Mouse (Mus musculus) C2C12 (cell line): ENCODE data around the gene Lrtm1.

Experiments
- MYOD1 ChIP-seq: IDR thresholded peaks from one replicate; pipeline ENCODE4 v1.6.1; 2011; ENCODE audit warnings: low read depth; ENCODE audit not compliant: control insufficient read depth, insufficient read length
- USF1 ChIP-seq: IDR thresholded peaks from one replicate; pipeline ENCODE4 v1.6.1; 2011; ENCODE audit warnings: low read depth, mild to moderate bottlenecking, control low read depth, moderate library complexity

DNA sequence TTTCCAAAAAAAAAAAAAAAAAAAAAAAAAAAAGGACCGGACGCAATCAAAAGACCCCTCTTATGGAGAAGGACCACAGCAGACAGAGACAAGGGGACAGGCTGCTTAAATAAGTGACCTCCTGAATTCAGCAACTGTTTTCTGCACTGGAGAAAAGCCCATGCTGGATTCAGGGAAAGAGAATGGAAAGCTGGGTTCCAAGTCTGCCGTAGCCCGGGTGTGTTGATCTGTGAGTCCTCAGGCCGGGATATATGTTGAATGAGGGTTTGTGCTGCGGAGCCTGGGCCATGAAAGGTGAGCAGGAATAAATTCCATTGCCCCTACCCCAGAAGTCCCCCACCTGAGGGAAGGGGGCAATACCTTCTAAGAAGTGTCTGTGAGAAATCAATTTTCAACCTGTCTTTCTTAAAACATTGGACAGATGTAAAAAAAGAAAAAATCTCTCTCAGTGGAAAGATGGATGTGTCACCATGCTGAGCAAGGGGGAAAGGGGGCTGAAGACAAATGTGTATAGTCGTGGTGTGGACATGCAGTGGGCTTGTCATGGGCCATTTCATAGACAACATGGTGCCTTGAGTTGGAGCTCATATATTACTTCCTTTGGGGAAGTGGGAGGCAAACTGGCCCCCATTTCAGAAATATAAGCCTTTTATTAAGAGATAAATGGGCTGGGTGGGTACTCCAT, 450 bp downstream of the Lrtm1 start:
- TF ChIP-seq USF1 (no peak), MYOD1 (no peak)
